In genomic region chr13:102380667-102381066, GRCm38 (mm10) we compare ENCODE assay signal across 20 mouse cellular contexts.
"Had no signal": no experiment of that assay in that cellular context is flagged by ENCODE, and none has a peak within 500 bp of the region (broad histone marks: within the 10 kb centered on the region; RNA-seq: fewer than 3 reads in every experiment).

No protein-coding gene starts in this region.

- H3K4me2 ChIP-seq: liver, embryonic 13.5 days; liver, embryonic 15.5 days; lung, embryonic 14.5 days; midbrain, embryonic 13.5 days; neural tube, embryonic 13.5 days; neural tube, embryonic 15.5 days had no signal

- H3K27ac ChIP-seq: liver, embryonic 13.5 days; liver, embryonic 15.5 days; midbrain, embryonic 10.5 days; midbrain, embryonic 13.5 days; neural tube, embryonic 13.5 days; neural tube, embryonic 15.5 days had no signal

- H3K9me3 ChIP-seq: liver, embryonic 13.5 days; liver, embryonic 15.5 days; midbrain, embryonic 10.5 days; midbrain, embryonic 13.5 days; neural tube, embryonic 13.5 days; neural tube, embryonic 15.5 days had no signal

- DNase-seq: liver, embryonic 13.5 days; liver, postnatal 0 days; lung, embryonic 14.5 days; lung, postnatal 10 days; lung, postnatal 4 days; retina, postnatal 1 day; right cerebral cortex, adult 18-20 months; right cerebral cortex, postnatal 25 days; right cerebral cortex, postnatal 4 days; spleen, adult 18-20 months; thymus, adult 18-20 months; thymus, postnatal 14 days; thymus, postnatal 36 days had no signal

- H3K36me3 ChIP-seq: liver, embryonic 13.5 days; liver, embryonic 15.5 days; midbrain, embryonic 10.5 days; midbrain, embryonic 13.5 days; neural tube, embryonic 13.5 days; neural tube, embryonic 15.5 days had no signal

- H3K4me1 ChIP-seq: liver, embryonic 13.5 days; liver, embryonic 15.5 days; midbrain, embryonic 10.5 days; midbrain, embryonic 13.5 days; neural tube, embryonic 13.5 days; neural tube, embryonic 15.5 days had no signal

- H3K27me3 ChIP-seq: liver, embryonic 13.5 days; liver, embryonic 15.5 days; neural tube, embryonic 15.5 days had no signal

- ATAC-seq: liver, postnatal 0 days; midbrain, embryonic 13.5 days; midbrain, embryonic 16.5 days had no signal

- H3K4me3 ChIP-seq: liver, embryonic 13.5 days; liver, embryonic 15.5 days; midbrain, embryonic 10.5 days; midbrain, embryonic 13.5 days; myocyte; neural tube, embryonic 13.5 days; neural tube, embryonic 15.5 days had no signal

- H3K9ac ChIP-seq: liver, embryonic 13.5 days; liver, embryonic 15.5 days; liver, postnatal 0 days; lung, embryonic 14.5 days; midbrain, embryonic 13.5 days; neural tube, embryonic 13.5 days; neural tube, embryonic 15.5 days had no signal
